Mouse (Mus musculus): Measurements from ENCODE around the gene Mrpl24.
"Not testable (repeated sequence)": the region's sequence is repeated elsewhere in the genome, so short reads cannot be mapped to it uniquely, and the experiment has no call there.

The Mrpl24 gene

DNA sequence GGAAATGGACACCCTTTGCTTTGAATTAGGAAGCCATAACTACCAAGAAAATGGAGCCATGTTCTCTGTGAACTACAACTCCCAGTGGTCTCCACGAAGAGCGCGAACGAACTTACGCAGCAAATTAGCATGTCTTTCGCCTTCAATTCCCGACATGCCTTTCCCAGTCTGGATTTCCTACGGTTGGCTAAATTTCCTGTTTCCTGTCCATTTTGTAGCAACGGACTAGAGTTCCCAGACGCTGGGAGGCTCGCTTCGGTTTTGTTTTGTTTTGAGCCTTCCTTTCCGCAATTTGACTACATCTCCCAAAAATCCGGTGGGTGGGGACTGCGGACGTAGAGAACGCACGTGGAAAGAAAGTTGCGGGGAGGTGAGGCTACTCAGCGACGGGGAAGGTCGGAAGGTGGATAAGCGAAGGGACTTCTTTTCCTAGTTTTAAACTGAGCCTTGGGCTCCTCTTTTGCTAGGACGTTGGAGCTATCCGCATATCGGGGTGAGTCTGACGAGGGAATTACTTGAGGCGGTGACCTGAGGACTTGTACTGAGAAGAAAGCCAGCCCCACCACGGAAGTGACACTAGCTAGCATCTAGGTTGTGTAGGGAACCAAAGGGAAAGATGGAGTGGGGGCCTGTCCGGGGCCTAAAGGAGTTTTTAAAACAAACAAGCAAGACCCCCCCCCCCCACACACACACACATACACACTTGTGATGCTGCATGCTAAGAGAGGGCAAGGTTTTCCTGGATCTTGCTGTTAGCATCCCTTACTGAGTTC lies at the start of gene Mrpl24:
Gene Mrpl24, plus strand, starts transcription at position 171 of the 773 bp plus-strand sequence.
- DNase-seq (ENCODE audit: low read depth, low spot score) = peak; percentile 96

DNA sequence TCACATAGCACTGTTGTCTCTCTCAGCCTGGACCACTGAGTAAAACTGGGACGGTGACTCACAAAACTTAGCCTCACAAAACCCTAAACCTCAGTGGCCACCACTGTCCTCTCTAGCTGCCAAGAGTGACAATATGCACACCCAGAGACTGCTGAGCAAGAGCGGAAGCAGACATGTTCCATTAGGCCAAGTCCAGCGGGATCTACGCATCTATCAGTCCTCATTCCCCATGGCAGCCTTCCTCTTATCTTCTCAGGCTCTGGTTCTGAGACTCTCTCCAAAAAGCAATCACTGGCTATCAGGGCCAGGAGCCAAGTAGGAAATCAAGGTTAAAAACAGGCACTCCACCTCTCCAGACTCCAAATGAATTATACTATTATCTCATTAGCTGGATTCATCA lies 41.6 kb upstream of the Mrpl24 start:
- DNase-seq (ENCODE audit: low read depth, low spot score) = no peak

DNA sequence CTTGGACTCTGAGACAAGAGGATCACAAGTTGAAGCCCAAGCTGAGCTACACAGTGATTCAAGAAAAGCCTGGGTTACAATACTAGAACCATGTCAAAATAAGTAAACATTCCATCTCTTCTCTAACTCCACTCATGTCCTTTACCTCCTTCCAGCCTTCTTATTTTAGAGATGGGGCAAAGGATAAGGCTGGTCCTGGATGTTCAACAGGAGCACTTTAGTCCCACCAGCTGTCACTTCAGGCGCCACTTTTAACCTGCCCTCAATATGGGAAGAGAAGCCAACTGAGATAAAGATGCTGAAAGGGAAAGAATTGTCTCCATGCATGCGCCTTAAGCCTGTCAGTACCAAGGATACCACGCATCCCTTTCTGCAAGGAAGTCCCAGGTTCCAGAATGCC lies 35.0 kb upstream of the Mrpl24 start:
- no peak for DNase-seq (ENCODE audit: low read depth, low spot score)

DNA sequence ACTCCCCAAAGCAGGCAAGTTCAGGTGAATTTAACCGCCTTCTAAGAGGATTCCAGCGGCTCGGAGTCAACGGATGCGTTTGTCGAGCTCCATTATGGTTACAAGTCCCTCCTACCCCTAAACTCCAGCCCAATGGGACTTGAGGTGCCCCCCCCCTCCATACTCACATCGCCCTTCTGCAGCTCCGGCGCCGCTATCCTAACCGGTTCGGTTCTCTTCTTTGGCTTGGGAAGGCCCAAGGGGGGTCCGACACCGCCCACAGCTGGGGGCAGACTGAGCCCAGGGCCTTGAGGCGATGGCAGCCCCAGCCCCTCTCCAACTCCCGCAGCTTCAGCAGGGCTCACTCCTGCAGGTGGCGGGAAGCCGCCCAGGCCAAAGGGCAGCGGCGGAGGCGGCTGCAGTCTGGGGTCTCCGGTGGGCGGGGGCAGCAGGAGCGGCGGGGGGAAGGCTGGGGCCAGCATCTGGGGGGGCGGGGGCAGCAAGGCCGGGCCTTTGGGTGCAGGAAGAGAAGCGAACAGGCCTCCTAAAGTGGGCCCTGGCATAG lies 34.5 kb upstream of the Mrpl24 start:
- peak; percentile 43 for DNase-seq (ENCODE audit: low read depth, low spot score)

DNA sequence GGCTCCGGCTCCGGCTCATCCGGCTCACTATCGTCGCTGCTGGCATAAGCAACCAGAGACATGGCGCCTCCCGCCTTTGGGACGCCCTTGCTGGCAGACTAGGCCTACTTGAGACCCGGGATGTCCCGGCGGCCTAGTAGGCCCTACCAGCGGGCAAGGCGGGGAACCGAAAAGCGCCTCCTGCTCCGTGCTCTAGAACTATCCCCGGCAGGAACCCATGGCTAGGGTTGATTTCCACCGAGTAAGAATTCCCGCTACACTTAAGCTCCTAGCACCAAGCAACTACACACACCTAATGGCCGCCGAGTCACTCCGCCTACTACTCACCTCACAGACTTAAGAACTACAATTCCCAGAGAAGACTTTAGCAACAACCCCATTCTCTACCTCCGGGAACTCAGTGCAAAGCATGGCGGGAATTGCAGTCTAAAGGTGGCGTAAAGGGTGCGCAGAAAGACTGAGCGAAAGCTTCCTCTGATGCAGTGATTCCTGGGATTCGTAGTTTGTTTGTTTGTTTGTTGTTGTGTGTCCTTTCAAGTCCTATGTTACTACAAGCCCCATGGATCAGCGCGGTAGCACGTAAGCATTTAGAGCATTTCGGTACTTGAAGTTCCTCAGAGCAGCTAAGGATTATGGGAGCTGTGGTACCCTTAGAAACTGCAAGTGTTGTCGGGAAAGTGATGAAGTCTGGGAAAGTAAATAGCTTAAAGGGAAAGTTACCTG lies 33.9 kb upstream of the Mrpl24 start, which contains the start of gene Prcc:
Gene Prcc, minus strand, starts transcription at position 328 of the 723 bp plus-strand sequence.
- peak; percentile 100 for DNase-seq (ENCODE audit: low read depth, low spot score)

- no peak for DNase-seq (ENCODE audit: low read depth, low spot score)
These were observed 33.3 kb upstream of the Mrpl24 start for GRCm38 (mm10) chr3:87886004-87886365.

DNA sequence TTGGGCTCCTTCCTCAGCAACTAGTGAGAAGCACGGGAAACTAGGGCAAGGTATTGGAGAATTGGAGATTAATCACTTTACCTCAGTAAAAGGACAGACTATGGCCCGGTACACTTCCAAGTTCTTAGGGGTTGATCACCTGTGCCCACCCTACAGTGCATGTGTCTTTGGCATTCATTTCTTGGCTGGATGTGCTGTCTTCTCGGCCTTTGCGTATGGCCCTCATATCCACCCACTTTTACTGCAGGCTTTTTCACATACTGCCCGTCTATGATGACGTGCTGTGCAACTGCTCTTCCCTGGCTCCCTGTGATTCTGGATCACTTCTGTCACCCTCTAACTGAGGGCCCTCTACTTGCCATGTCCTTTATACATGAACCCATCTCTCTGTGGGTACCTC lies 32.9 kb upstream of the Mrpl24 start:
- DNase-seq (ENCODE audit: low read depth, low spot score) = no peak

DNA sequence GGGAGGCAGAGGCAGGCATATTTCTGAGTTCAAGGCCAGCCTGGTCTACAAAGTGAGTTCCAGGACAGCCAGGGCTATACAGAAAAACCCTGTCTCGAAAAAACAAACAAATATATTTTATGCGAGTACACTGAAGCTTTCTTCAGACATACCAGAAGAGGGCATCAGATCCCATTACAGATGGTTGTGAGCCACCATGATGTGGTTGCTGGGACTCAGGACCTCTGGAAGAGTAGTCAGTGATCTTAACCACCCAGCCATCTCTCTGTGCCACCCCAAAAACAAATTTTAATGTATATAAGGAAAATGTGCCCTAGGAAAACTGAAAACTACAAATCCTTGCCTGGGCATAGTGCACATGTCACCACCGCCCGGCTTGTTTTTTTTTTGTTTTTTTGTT lies 31.9 kb upstream of the Mrpl24 start:
- DNase-seq (ENCODE audit: low read depth, low spot score) = peak; percentile 64

DNA sequence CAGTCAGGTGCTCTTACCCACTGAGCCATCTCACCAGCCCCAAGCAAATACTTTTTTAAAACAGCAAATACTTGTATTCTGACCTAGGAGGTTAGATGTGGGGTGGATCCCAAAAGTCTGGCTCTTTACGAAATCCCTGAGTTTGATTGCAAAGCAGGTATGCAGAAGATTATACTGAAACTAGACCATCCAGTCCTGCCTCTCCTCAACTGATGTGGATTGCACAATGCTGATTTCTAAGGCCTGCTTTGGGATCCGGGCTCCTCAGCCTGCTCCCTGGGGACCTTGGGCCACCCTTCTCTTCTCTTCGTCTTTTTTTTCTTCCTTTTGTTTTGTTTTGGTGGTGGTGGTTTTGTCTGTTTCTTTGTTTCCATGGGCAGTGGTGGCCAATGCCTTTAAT lies 27.8 kb upstream of the Mrpl24 start:
- DNase-seq (ENCODE audit: low read depth, low spot score) = no peak

DNA sequence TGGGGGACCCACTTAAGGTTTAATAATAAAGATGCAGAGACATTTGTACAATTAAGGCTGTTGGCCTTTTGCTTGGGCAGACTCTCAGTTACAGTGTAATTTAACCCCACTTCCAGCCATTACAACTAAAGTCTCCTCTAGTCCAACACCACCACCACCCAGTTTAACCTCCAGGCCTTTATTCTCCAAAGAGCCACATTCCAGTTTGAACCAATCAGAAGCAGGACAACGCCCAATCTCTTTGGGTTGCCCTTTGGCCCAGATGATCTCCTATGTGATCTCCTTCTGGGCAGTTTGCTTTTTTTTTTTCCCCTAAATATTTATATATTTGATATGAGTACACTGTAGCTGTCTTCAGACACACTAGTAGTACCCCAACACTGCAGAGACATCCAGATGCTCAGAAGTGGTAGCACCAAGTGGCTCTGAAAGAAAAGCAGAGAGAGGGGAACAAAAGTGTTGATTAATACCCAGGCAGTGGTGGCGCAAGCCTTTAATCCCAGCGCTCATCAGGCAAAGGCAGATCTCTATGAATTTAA lies 25.9 kb upstream of the Mrpl24 start:
- DNase-seq (ENCODE audit: low read depth, low spot score) = peak; percentile 91

DNA sequence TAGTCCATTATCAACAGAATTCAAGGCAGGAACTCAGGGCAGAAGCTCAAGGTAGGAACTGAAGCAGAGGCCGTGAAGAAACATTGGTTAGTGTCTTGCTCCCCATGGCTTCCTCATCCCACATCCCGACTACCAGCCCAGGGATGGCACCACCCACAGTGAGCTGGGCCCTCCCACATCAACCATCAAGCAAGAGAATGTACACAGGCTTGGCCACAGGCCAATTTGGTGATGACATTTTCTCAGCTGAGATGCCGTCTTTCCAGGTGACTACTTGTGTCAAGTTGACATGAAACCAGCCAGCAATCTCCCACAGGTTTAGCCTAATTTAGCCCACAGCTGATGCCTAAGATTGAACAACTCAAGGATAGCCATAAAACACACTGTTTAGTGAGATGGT lies 20.0 kb upstream of the Mrpl24 start:
- no peak for DNase-seq (ENCODE audit: low read depth, low spot score)

- no peak for DNase-seq (ENCODE audit: low read depth, low spot score)
These were observed 19.5 kb upstream of the Mrpl24 start for GRCm38 (mm10) chr3:87899776-87900175.

- no peak for DNase-seq (ENCODE audit: low read depth, low spot score)
These were observed 18.2 kb upstream of the Mrpl24 start for GRCm38 (mm10) chr3:87901036-87901624.

DNA sequence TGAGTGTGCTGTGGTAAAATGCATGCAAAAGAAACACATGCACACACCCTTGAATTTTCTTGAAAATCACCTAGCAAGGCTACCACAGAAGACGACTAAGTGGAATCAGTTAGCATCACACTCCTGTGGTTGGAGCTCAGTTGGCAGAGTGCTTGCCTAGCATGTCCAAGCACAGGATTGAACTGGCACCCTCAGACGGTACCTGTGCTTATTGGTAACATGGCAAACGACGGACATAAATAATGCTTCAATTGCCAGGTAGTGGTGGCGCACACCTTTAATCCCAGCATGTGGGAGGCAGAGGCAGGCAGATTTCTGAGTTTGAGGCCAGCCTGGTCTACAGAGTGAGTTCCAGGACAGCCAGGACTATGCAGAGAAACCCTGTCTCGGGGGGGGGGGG lies 17.3 kb upstream of the Mrpl24 start:
- DNase-seq (ENCODE audit: low read depth, low spot score) = not testable (repeated sequence)

GRCm38 (mm10) chr3:87903821-87904220 lies 15.5 kb upstream of the Mrpl24 start:
- no peak for DNase-seq (ENCODE audit: low read depth, low spot score)

- peak; percentile 96 for DNase-seq (ENCODE audit: low read depth, low spot score)
These were observed 13.3 kb upstream of the Mrpl24 start, which contains the start of gene Hdgf for GRCm38 (mm10) chr3:87905880-87906485. Gene Hdgf (plus strand): TSS chr3:87906321.

- DNase-seq (ENCODE audit: low read depth, low spot score) = no peak
These were observed 12.7 kb upstream of the Mrpl24 start for GRCm38 (mm10) chr3:87906601-87906980.

- DNase-seq (ENCODE audit: low read depth, low spot score) = peak; percentile 67
These were observed 12.1 kb upstream of the Mrpl24 start for GRCm38 (mm10) chr3:87906981-87907857.

- DNase-seq (ENCODE audit: low read depth, low spot score) = no peak
These were observed 11.4 kb upstream of the Mrpl24 start for GRCm38 (mm10) chr3:87907906-87908305.

DNA sequence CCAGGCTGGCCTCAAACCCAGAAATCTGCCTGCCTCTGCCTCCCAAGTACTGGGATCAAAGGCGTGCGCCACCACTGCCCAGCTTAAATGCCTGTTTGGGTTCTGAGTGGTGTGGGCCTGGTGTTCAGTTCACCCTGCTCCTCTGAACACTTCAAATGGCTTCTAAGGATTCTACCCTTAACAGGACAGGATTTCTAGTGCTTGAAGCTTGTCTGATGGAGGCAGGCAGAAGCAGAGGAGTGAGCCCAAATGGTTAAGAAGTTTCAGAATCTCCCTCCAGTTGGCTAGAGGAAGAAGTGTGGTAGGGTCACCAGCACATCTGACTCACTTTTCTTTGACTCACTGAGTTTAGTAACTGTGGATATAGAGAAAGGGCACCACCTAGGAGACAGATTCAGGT lies 9.9 kb upstream of the Mrpl24 start:
- DNase-seq (ENCODE audit: low read depth, low spot score) = no peak

GRCm38 (mm10) chr3:87909874-87910273 lies 9.4 kb upstream of the Mrpl24 start:
- peak; percentile 65 for DNase-seq (ENCODE audit: low read depth, low spot score)

Data from ES-CJ7 (cell line).